Mouse (Mus musculus) forebrain, postnatal 0 days (tissue): ENCODE data around the gene Il34. TPM values are rescaled to one million over a fixed set of nuclear protein-coding genes. Genes with fewer than 3 reads are reported as not detected.
A peak's percentile ranks its signal among the peaks of the same experiment; 100 is the strongest.

Experiments used
- ATAC-seq: fragments of 200-750 bp; cut with Nextera tagmentation; 2 replicates; pipeline ENCODE4 v1.8.0; 2017; ENCODE audit warnings: mild to moderate bottlenecking, moderate library complexity
- DNase-seq: peaks from one replicate; pipeline ENCODE4 v3.0.0-alpha.2; 2015
- H3K27ac ChIP-seq: fragments of 300-500 bp; sonication (generic); 2 replicates; pipeline ENCODE4 v1.5.1; 2014; ENCODE audit warnings: low read depth, mild to moderate bottlenecking, antibody characterized with exemption, low read length, moderate library complexity, mixed read lengths
- H3K27me3 ChIP-seq: fragments of 300-500 bp; sonication (generic); 2 replicates; pipeline ENCODE4 v1.6.1; 2014; ENCODE audit warnings: mild to moderate bottlenecking, low read length, mixed read lengths; ENCODE audit not compliant: insufficient read depth
- H3K36me3 ChIP-seq: fragments of 300-500 bp; sonication (generic); 2 replicates; pipeline ENCODE4 v1.6.1; 2014; ENCODE audit warnings: mild to moderate bottlenecking, moderate library complexity; ENCODE audit not compliant: insufficient read depth
- H3K4me1 ChIP-seq: fragments of 300-500 bp; sonication (generic); 2 replicates; pipeline ENCODE4 v1.6.1; 2014; ENCODE audit warnings: antibody characterized with exemption; ENCODE audit not compliant: insufficient read depth
- H3K4me2 ChIP-seq: fragments of 300-500 bp; sonication (generic); 2 replicates; pipeline ENCODE4 v1.6.1; 2014; ENCODE audit warnings: low read depth, mild to moderate bottlenecking, moderate library complexity
- H3K4me3 ChIP-seq: fragments of 300-500 bp; sonication (generic); 2 replicates; pipeline ENCODE4 v1.5.1; 2014; ENCODE audit warnings: low read depth, low read length, mixed read lengths
- H3K9ac ChIP-seq: fragments of 300-500 bp; sonication (generic); 2 replicates; pipeline ENCODE4 v1.6.1; 2014; ENCODE audit warnings: mild to moderate bottlenecking
- H3K9me3 ChIP-seq: fragments of 300-500 bp; sonication (generic); 2 replicates; pipeline ENCODE4 v1.6.1; 2016; ENCODE audit warnings: low read length
- CTCF ChIP-seq: sonication (generic); IDR thresholded peaks from 2 replicates; pipeline ENCODE4 v1.5.1; 2016; ENCODE audit warnings: antibody characterized with exemption, control low read depth, low read depth
- WGBS: fragments of 180-500 bp; shearing (Covaris S2); extraction: QIAGEN DNeasy Blood & Tissue Kit; methylation state at CpG from one replicate; pipeline ENCODE4 v1.1.7; 2014; 5-methylcytosine and 5-hydroxymethylcytosine counted together
- polyA plus RNA-seq: library from polyadenylated mRNA; unstranded; fragments of >200 nt; fragmentation: Nextera tagmentation; extraction: Ambion mirVana; gene quantifications from 2 replicates; pipeline ENCODE4 v1.2.1, GENCODE M21; 2015
- total RNA-seq: library from RNA; depleted of rRNA; stranded (reverse); fragments of >200 nt; gene quantifications from 2 replicates; pipeline ENCODE4 v1.2.3, GENCODE M21; 2014

Gene Il34
- total and polyA plus RNA-seq, 2 experiments from 2014 or later = 8.8 to 11.1 TPM

DNA sequence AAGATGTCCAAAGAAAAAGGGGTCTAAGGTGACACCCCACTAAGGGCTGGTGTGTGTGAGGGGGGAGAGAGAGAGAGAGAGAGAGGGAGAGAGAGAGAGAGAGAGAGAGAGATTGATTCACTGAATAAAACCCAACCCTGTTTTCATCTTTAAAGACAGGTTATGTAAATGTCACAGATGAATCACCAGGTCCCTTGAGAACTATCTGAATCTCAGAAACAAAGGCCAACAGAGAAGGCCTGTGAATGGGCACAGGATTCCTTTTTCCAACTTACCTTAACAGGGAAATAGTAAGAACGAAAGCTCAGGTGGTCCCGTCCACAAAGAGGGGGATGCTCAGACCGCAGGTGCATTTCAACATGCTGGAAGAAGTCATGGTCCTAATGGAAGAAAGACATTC lies 5.4 kb upstream of the Il34 start:
- H3K36me3 ChIP-seq = peaks cover 71% of the 10 kb centered on the region

DNA sequence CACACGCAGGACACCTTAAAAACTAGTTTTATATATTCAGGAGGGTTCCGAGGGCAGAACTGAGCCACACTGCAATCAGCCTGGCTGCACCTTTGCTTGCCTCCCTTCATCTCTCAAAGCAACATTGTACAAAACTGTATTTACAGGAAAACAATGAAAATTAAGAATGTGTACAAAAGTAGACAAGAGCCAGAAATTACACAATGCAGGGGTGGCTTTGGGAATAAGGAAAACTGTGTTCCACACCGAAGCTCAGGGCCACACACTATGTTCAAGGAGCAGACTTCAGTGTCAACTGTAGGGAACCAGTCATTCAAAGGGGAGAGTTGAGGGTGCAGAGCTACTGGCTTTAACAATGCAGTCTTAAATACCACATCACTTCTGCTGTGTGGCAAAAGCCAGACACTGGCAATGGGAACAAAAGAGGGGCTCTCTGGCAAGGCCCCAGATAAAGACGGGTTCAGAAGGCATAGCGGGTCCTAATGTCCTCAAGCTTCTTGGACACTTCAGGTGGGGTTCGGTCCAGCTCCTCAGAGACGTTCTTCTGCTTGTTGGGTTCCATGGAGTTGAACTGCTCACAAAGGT lies 4.8 kb upstream of the Il34 start:
- 92% methylated on average over 7 of the region's 7 CpGs for WGBS
- H3K27me3 ChIP-seq = no peaks in the 10 kb centered on the region
- no peak for TF ChIP-seq CTCF
- no peak overlapping the region for H3K4me2 ChIP-seq
- ATAC-seq = no peak
- DNase-seq = no peak
- no peak overlapping the region for H3K9ac ChIP-seq
- no peak overlapping the region for H3K27ac ChIP-seq
- H3K4me3 ChIP-seq = no peak overlapping the region
- H3K4me1 ChIP-seq = no peaks in the 10 kb centered on the region
- peaks cover 67% of the 10 kb centered on the region for H3K36me3 ChIP-seq
- no peaks in the 10 kb centered on the region for H3K9me3 ChIP-seq

More for the DNA sequence above, 5.4 kb upstream of the Il34 start:
- ATAC-seq (no peak), DNase-seq (no peak)
- TF ChIP-seq CTCF = no peak
- Histone ChIP-seq H3K27ac (no peak overlapping the region), H3K9me3 (no peaks in the 10 kb centered on the region), H3K4me1 (no peaks in the 10 kb centered on the region), H3K27me3 (no peaks in the 10 kb centered on the region), H3K4me2 (no peak overlapping the region), H3K9ac (no peak overlapping the region), H3K4me3 (no peak overlapping the region)
- WGBS = 97% methylated on average over 3 of the region's 3 CpGs

DNA sequence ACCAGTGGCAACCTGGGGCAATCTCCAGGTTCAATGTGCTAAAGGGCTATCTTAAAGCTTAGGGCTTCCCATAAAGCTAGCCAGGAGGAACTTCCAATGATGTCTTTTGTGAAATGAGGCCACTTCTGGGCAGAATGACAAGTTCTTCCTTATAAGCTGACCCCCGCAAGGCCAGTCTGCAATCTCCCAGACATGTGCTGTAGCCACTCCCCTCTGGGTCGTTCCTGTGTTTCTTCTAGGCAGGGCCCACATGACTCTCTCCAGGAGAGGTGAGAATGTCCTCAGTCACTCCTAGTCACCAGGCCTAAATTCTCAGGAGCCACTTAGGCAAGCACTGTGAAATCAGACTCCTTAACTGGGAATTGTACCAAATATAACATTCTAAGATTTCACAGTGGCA lies 4.1 kb upstream of the Il34 start:
- H3K4me3 ChIP-seq = no peak overlapping the region
- DNase-seq (no peak), ATAC-seq (no peak)
- H3K36me3 ChIP-seq = peaks cover 59% of the 10 kb centered on the region
- H3K27ac ChIP-seq = no peak overlapping the region
- no peak overlapping the region for H3K9ac ChIP-seq
- no peaks in the 10 kb centered on the region for H3K27me3 ChIP-seq
- no peak overlapping the region for H3K4me2 ChIP-seq
- TF ChIP-seq CTCF = no peak
- H3K4me1 ChIP-seq = no peaks in the 10 kb centered on the region
- H3K9me3 ChIP-seq = no peaks in the 10 kb centered on the region
- WGBS = 59% methylated on average over 2 of the region's 2 CpGs

DNA sequence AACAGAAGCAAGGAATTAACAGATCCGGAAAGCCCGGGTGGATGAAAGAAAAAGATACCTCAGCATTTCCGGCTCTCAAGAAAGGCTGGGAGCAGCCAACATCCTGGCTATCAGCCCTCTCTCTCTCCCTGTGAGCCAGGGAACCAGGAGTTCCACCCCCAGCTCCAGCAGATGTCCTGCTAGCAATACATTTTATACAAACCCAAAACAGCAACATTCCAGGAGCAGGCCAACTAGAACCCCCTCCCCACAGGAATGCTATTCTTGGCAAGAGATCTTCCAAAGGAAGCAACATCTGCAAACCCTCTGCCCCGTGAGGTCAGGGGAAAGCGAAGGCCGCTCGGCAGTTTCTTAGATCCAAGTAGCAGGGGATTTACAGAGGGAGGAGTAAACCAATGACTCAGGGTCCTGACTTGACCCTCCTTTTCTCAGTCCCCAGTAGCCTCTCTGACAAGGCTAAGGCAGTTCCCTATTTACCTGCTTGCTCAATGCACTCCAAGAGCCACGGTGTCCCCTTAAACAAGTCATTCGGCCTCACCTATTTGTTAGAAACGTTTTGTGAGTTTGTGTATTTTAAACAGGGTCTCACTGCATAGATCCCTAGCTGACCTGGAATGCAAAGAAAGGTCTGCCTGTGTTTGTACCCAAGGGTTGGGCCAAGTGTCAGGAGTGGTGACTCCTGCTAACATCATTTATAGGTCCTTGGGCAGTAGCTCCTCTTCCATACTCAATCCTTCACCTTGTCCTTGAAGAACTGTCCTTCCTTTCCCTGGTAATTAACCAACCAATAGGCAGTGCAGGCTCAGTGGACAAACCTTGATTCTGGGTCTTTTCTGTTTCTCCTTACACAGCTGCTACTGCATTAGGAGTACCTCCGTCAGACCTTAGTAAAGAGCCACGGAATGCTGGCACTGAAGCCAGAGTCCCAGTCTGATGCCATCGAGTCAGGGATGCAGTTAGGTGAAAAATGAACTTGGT lies 3.1 kb upstream of the Il34 start:
- no peak for TF ChIP-seq CTCF
- peak; percentile 8 for DNase-seq
- Histone ChIP-seq H3K4me3 (no peak overlapping the region), H3K4me2 (no peak overlapping the region), H3K27me3 (no peaks in the 10 kb centered on the region), H3K9me3 (no peaks in the 10 kb centered on the region), H3K9ac (no peak overlapping the region), H3K27ac (0 out of 2 replicates have a peak overlapping the region, but pooled peaks have one; percentile 4), H3K36me3 (peaks cover 49% of the 10 kb centered on the region), H3K4me1 (no peaks in the 10 kb centered on the region)
- WGBS = 60% methylated on average over 13 of the region's 13 CpGs
- ATAC-seq = no peak

DNA sequence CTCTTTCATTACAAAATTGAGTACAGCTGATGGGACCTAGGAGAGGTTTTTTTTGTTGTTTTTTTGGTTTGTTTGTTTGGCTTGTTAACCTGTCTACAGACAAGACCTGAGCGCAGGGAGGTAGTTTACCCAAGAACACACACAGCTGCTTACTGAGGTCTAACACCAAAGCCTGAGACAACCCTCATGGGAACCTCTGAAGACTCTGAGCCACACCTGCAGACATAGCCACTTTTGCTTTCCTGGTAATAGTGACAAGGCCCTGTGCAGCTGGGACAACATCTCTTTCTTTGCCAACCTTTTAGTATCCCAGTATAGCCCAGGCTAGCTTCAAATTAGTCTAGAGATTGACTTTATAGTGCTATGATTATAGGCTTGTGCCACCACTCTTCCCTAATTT lies 422 bp upstream of the Il34 start:
- H3K27me3 ChIP-seq = no peaks in the 10 kb centered on the region
- ATAC-seq (no peak), DNase-seq (no peak)
- H3K9ac ChIP-seq = no peak overlapping the region
- H3K36me3 ChIP-seq = peaks cover 23% of the 10 kb centered on the region
- no peak overlapping the region for H3K27ac ChIP-seq
- no peaks in the 10 kb centered on the region for H3K4me1 ChIP-seq
- H3K4me2 ChIP-seq = no peak overlapping the region
- no peaks in the 10 kb centered on the region for H3K9me3 ChIP-seq
- H3K4me3 ChIP-seq = no peak overlapping the region
- TF ChIP-seq CTCF = no peak
- 94% methylated on average over 1 of the region's 1 CpGs for WGBS

DNA sequence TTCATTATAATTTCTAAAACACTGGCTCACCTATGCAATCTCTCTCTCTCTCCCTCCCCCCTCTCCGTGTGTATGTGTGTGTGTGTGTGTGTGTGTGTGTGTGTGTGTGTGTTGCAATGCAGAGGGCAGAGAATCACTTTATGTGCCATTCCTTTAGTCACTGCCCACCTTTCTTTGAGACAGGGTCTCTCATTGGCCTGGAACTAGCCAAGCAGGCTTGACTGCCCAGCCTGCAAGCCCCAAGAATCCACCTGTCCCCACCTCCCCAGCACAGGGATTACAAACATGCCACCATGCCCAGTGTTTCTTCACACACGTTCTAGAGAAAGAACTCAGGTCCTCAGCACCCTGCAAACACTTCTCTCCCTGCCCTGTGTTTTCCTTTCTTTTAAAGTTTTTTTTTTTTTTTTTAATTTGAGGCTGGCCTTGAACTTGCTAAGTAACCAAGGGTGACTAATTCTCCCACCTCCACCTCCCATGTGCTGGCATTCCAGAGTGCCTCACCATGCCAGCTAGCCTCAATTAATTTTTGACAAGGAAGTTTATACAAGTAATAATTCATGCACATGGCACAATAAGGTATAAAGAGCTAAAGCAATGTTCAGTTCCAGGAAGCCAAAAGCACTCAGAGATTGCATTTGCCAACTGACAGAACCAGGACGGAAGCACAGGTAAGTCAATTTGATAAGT lies 754 bp downstream of the Il34 start:
- no peaks in the 10 kb centered on the region for H3K4me1 ChIP-seq
- DNase-seq (no peak), ATAC-seq (no peak)
- no peaks in the 10 kb centered on the region for H3K9me3 ChIP-seq
- H3K4me3 ChIP-seq = no peak overlapping the region
- TF ChIP-seq CTCF = no peak
- peaks cover 11% of the 10 kb centered on the region for H3K36me3 ChIP-seq
- H3K27me3 ChIP-seq = no peaks in the 10 kb centered on the region
- no peak overlapping the region for H3K9ac ChIP-seq
- 58% methylated on average over 3 of the region's 3 CpGs for WGBS
- no peak overlapping the region for H3K4me2 ChIP-seq
- H3K27ac ChIP-seq = no peak overlapping the region

DNA sequence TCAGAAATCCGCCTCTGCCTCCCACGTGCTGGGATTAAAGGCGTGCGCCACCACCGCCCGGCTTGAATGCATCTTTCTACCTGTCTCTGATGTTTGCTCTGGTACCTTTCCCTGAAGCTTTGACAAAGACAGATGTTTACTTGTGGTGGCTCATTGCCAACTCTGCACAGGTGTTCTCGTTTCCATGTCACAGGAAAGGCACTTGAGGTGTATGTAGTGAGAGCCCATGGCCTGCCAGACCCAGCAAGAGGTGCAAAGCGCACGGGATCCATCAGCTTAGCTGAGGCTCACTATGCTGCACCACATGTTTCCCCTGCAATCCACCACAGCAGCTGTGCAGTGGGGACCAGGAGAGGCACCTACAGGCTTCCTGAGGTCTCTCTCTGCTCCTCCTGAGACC lies 1.9 kb downstream of the Il34 start:
- WGBS = 86% methylated on average over 9 of the region's 9 CpGs
- DNase-seq (no peak), ATAC-seq (no peak)
- no peaks in the 10 kb centered on the region for H3K9me3 ChIP-seq
- no peak for TF ChIP-seq CTCF
- no peak overlapping the region for H3K9ac ChIP-seq
- no peaks in the 10 kb centered on the region for H3K27me3 ChIP-seq
- H3K27ac ChIP-seq = no peak overlapping the region
- H3K36me3 ChIP-seq = 0 out of 2 replicates have a peak, but pooled peaks cover under 1% of the 10 kb centered on the region
- no peaks in the 10 kb centered on the region for H3K4me1 ChIP-seq
- H3K4me3 ChIP-seq = no peak overlapping the region
- H3K4me2 ChIP-seq = no peak overlapping the region
